8 mouse cellular contexts compared by ENCODE assay signal in genomic region chr1:137898891-137899290, GRCm38 (mm10).
DNase-seq lines count a peak whose midpoint lies in the region; ATAC-seq and TF ChIP-seq lines count a peak whose summit lies in the region.

No protein-coding gene starts in this region.

- peak overlapping the region; percentile 50 for H3K4me3 ChIP-seq in heart, embryonic 11.5 days (ENCODE audit: low read depth, low read length)
- H3K4me3 ChIP-seq in bone marrow, adult 2 months (replicated peaks; ENCODE audit: control insufficient read depth, low read depth, low read length), result peak overlapping the region; percentile 91
- peak overlapping the region; percentile 83 for H3K4me3 ChIP-seq in forebrain, postnatal 0 days (ENCODE audit: low read depth, low read length)
- H3K4me3 ChIP-seq in liver, embryonic 11.5 days (ENCODE audit: low read depth, low read length), result peak overlapping the region; percentile 68
- peak overlapping the region; percentile 87 for H3K4me3 ChIP-seq in neural tube, embryonic 14.5 days (ENCODE audit: low read depth, low read length)

- TF ChIP-seq POLR2A in bone marrow, adult 2 months (IDR thresholded peaks at IDR 0.05; ENCODE audit: borderline replicate concordance, control insufficient read depth, low read depth, low read length), result no peak

- peaks cover 4% of the 10 kb centered on the region; the same call in 1 of the 2 replicates for H3K4me1 ChIP-seq in heart, embryonic 11.5 days (ENCODE audit: control insufficient read depth, insufficient read depth, low read length)
- no peaks in the 10 kb centered on the region; the same call in 1 of the 2 replicates for H3K4me1 ChIP-seq in bone marrow, adult 2 months (ENCODE audit: control insufficient read depth, insufficient read depth, low read length)
- no peaks in the 10 kb centered on the region for H3K4me1 ChIP-seq in forebrain, postnatal 0 days (ENCODE audit: insufficient read depth)
- H3K4me1 ChIP-seq in liver, embryonic 11.5 days (replicated peaks; ENCODE audit: control insufficient read depth, insufficient read depth, low read length), result no peaks in the 10 kb centered on the region
- peaks cover 16% of the 10 kb centered on the region for H3K4me1 ChIP-seq in neural tube, embryonic 14.5 days (ENCODE audit: control insufficient read depth, insufficient read depth, low read length)

- H3K9ac ChIP-seq in heart, embryonic 11.5 days (ENCODE audit: low read depth, low read length), result peak overlapping the region; percentile 81
- H3K9ac ChIP-seq in forebrain, postnatal 0 days, result peak overlapping the region; percentile 90
- peak overlapping the region; percentile 74 for H3K9ac ChIP-seq in liver, embryonic 11.5 days (ENCODE audit: low read depth, low read length)
- H3K9ac ChIP-seq in neural tube, embryonic 14.5 days (replicated peaks; ENCODE audit: low read depth, low read length), result peak overlapping the region; percentile 86

- H3K27me3 ChIP-seq in heart, embryonic 11.5 days (ENCODE audit: control insufficient read depth, insufficient read depth, low read length), result no peaks in the 10 kb centered on the region
- H3K27me3 ChIP-seq in forebrain, postnatal 0 days (ENCODE audit: insufficient read depth, low read length), result no peaks in the 10 kb centered on the region
- H3K27me3 ChIP-seq in liver, embryonic 11.5 days (replicated peaks; ENCODE audit: control insufficient read depth, insufficient read depth, low read length), result no peaks in the 10 kb centered on the region
- no peaks in the 10 kb centered on the region for H3K27me3 ChIP-seq in neural tube, embryonic 14.5 days (ENCODE audit: control insufficient read depth, insufficient read depth, low read length)

- DNase-seq in heart, adult 18-20 months, result no peak
- DNase-seq in forebrain, postnatal 0 days, result no peak
- no peak for DNase-seq in liver, embryonic 11.5 days (ENCODE audit: low spot score)
- no peak for DNase-seq in frontal cortex, postnatal 25 days (ENCODE audit: low spot score in 2 of 2)

- WGBS in heart, embryonic 11.5 days (ENCODE audit: insufficient replicate concordance), result 6% methylated on average over 3 of the region's 3 CpGs
- WGBS in bone marrow, adult 2 months, result 0% methylated on average over 3 of the region's 3 CpGs
- WGBS in forebrain, postnatal 0 days, result 0% methylated on average over 3 of the region's 3 CpGs
- 8% methylated on average over 3 of the region's 3 CpGs for WGBS in liver, embryonic 11.5 days
- WGBS in neural tube, embryonic 14.5 days, result 0% methylated on average over 3 of the region's 3 CpGs

- peak; percentile 28; the same call in 1 of the 2 replicates for ATAC-seq in heart, embryonic 11.5 days (replicated peaks; ENCODE audit: insufficient number of reproducible peaks, low FRiP score, low TSS enrichment)
- peak; percentile 30 for ATAC-seq in forebrain, postnatal 0 days
- peak; percentile 44 for ATAC-seq in liver, embryonic 11.5 days (replicated peaks; ENCODE audit: low FRiP score)
- ATAC-seq in neural tube, embryonic 14.5 days (ENCODE audit: low read depth), result 0 out of 2 replicates have a peak, but pooled peaks have one; percentile 23
- no peak for ATAC-seq in granulocyte monocyte progenitor cell, adult 5-6 weeks (replicated peaks; ENCODE audit: poor library complexity, severe bottlenecking)

- H3K4me2 ChIP-seq in heart, embryonic 11.5 days, result peak overlapping the region; percentile 76
- peak overlapping the region; percentile 54 for H3K4me2 ChIP-seq in forebrain, postnatal 0 days (ENCODE audit: low read depth)
- peak overlapping the region; percentile 85 for H3K4me2 ChIP-seq in liver, embryonic 11.5 days
- H3K4me2 ChIP-seq in neural tube, embryonic 14.5 days (ENCODE audit: low read depth, low read length), result peak overlapping the region; percentile 82

- no peak for TF ChIP-seq CTCF in bone marrow, adult 2 months (IDR thresholded peaks at IDR 0.05; ENCODE audit: control insufficient read depth, insufficient read depth, low read length)
- no peak for TF ChIP-seq CTCF in forebrain, postnatal 0 days (IDR thresholded peaks at IDR 0.05; ENCODE audit: low read depth)

- H3K36me3 ChIP-seq in heart, embryonic 11.5 days (ENCODE audit: control insufficient read depth, insufficient read depth, low read length), result no peaks in the 10 kb centered on the region
- no peaks in the 10 kb centered on the region for H3K36me3 ChIP-seq in forebrain, postnatal 0 days (ENCODE audit: insufficient read depth)
- H3K36me3 ChIP-seq in liver, embryonic 11.5 days (ENCODE audit: control insufficient read depth, insufficient read depth, low read length), result no peaks in the 10 kb centered on the region
- no peaks in the 10 kb centered on the region for H3K36me3 ChIP-seq in neural tube, embryonic 14.5 days (ENCODE audit: control insufficient read depth, insufficient read depth, low read length)

- no peaks in the 10 kb centered on the region for H3K9me3 ChIP-seq in heart, embryonic 11.5 days (replicated peaks; ENCODE audit: control insufficient read depth, low read length)
- H3K9me3 ChIP-seq in forebrain, postnatal 0 days (ENCODE audit: low read length), result no peaks in the 10 kb centered on the region
- no peaks in the 10 kb centered on the region for H3K9me3 ChIP-seq in liver, embryonic 11.5 days (ENCODE audit: control insufficient read depth, low read length)
- H3K9me3 ChIP-seq in neural tube, embryonic 14.5 days (ENCODE audit: control insufficient read depth, low read length), result no peaks in the 10 kb centered on the region

- H3K27ac ChIP-seq in heart, embryonic 11.5 days (ENCODE audit: low read depth, low read length), result peak overlapping the region; percentile 87
- H3K27ac ChIP-seq in bone marrow, adult 2 months (ENCODE audit: control insufficient read depth, insufficient read depth, low read depth, low read length, poor library complexity), result peak overlapping the region; percentile 72; the same call in 1 of the 2 replicates
- peak overlapping the region; percentile 97 for H3K27ac ChIP-seq in forebrain, postnatal 0 days (ENCODE audit: low read depth, low read length)
- H3K27ac ChIP-seq in liver, embryonic 11.5 days (ENCODE audit: low read depth, low read length), result peak overlapping the region; percentile 77; the same call in 1 of the 2 replicates
- peak overlapping the region; percentile 82 for H3K27ac ChIP-seq in neural tube, embryonic 14.5 days (ENCODE audit: low read depth, low read length)
